22 mouse cellular contexts compared by ENCODE assay signal in genomic region chr8:103763821-103764220, GRCm38 (mm10).
"Had no signal": no experiment of that assay in that cellular context is flagged by ENCODE, and none has a peak within 500 bp of the region (broad histone marks: within the 10 kb centered on the region; RNA-seq: fewer than 3 reads in every experiment).

No protein-coding gene starts in this region.

- H3K9me3 ChIP-seq: limb, embryonic 10.5 days; liver, embryonic 15.5 days; lung, embryonic 15.5 days had no signal

- H3K36me3 ChIP-seq: limb, embryonic 10.5 days; limb, embryonic 13.5 days; liver, embryonic 12.5 days; liver, embryonic 15.5 days; lung, embryonic 15.5 days had no signal

- H3K4me3 ChIP-seq: layer of hippocampus, adult 2 months; limb, embryonic 10.5 days; limb, embryonic 13.5 days; liver, embryonic 12.5 days; liver, embryonic 15.5 days; lung, embryonic 15.5 days had no signal

- DNase-seq: kidney, postnatal 25 days; layer of hippocampus, adult 9-11 months; liver; lung, adult 18-20 months; lung, postnatal 10 days; lung, postnatal 36 days; midbrain, embryonic 14.5 days; right cerebral cortex, adult 18-20 months; right cerebral cortex, postnatal 14 days; right cerebral cortex, postnatal 4 days; thymus, adult 2 months; thymus, postnatal 14 days; thymus, postnatal 4 days had no signal

- H3K4me1 ChIP-seq: limb, embryonic 10.5 days; limb, embryonic 13.5 days; liver, embryonic 12.5 days; liver, embryonic 15.5 days; lung, embryonic 15.5 days had no signal

- H3K27ac ChIP-seq: kidney, postnatal 0 days; layer of hippocampus, adult 2 months; limb, embryonic 10.5 days; limb, embryonic 13.5 days; liver, embryonic 12.5 days; liver, embryonic 15.5 days; lung, embryonic 15.5 days; stomach, postnatal 0 days had no signal

- ATAC-seq: liver, embryonic 12.5 days had no signal

- H3K4me2 ChIP-seq: limb, embryonic 13.5 days; liver, embryonic 12.5 days; liver, embryonic 15.5 days; lung, embryonic 15.5 days; midbrain, embryonic 11.5 days had no signal

- H3K9ac ChIP-seq: limb, embryonic 13.5 days; liver, embryonic 12.5 days; liver, embryonic 15.5 days; lung, embryonic 15.5 days had no signal

- H3K27me3 ChIP-seq: limb, embryonic 13.5 days; liver, embryonic 12.5 days; liver, embryonic 15.5 days; lung, embryonic 15.5 days had no signal
